Mouse (Mus musculus): ENCODE results near the gene Vmn1r172.
"Not testable (repeated sequence)": the region's sequence is repeated elsewhere in the genome, so short reads cannot be mapped to it uniquely, and the experiment has no call there.

Gene Vmn1r172

GRCm38 (mm10) chr7:23658016-23658415 is at the start of gene Vmn1r172:
Gene Vmn1r172 (plus strand): TSS chr7:23658316.
- no peak for DNase-seq (ENCODE audit: low spot score)

- DNase-seq (ENCODE audit: low spot score): no peak
Observed at GRCm38 (mm10) chr7:23630422-23630821, 27.7 kb upstream of the Vmn1r172 start, which contains the start of gene Vmn1r171. Gene Vmn1r171 (plus strand): TSS chr7:23630722.

GRCm38 (mm10) chr7:23700403-23700802 is 42.3 kb downstream of the Vmn1r172 start, which contains the start of gene Vmn1r173:
Gene Vmn1r173 (plus strand): TSS chr7:23700703.
- not testable (repeated sequence) for DNase-seq (ENCODE audit: low spot score)

Measured in layer of hippocampus, adult 9-10 months (tissue).